Mouse (Mus musculus) kidney, postnatal 25 days (tissue): ENCODE measurements at regions not wholly inside any gene's neighbourhood (a gene's known extent, or its start where the extent isn't known, plus 50 kb on each side); places are given as distances from the start of the nearest gene placed in this dataset.
"Not testable (repeated sequence)": the region's sequence is repeated elsewhere in the genome, so short reads cannot be mapped to it uniquely, and the experiment has no call there.

Experiments used
- DNase-seq, 2 experiments: peaks; one replicate each; pipeline ENCODE4 v3.0.0; 2021; ENCODE audit warnings: mixed read lengths in 2 of 2

DNA sequence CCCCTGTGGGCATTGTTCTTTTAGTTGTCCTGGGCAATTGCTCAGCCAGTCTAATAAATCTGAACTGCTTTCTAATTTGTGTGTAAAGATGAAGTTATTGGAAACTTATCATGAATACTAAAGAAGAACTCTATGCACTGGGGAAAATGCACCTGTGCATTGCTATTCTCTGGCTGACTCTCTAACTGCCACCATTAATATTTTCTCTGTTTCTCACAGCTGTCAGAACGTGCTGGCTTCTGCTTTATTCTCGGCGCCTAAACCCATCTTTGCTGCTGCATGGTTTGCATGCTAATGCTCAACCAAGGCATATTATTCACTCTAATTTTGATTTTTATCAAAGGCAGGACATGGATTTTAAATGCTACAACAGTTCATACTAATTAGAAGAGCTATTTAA is 128.9 kb upstream of the Gm527 start:
- DNase-seq: no peak

DNA sequence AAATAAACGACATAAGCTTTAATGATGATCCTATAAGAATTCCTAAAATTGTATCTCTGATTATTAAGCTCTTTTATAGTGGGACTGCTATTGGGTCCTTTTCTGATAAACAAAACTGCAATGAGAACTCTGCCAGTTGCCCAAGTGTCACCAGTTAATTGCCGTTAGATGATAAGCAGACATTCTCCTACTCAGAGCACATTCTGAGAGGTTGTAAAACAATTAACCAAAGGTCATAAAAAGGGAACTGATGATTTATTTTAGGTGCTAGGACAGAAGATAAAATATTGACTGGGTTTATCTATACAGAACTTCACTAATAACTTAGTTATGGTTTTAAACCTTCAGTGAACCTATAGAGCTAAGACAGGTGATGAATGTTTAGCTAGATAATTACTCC is 109.2 kb upstream of the Gm527 start:
- DNase-seq: not testable (repeated sequence)

DNA sequence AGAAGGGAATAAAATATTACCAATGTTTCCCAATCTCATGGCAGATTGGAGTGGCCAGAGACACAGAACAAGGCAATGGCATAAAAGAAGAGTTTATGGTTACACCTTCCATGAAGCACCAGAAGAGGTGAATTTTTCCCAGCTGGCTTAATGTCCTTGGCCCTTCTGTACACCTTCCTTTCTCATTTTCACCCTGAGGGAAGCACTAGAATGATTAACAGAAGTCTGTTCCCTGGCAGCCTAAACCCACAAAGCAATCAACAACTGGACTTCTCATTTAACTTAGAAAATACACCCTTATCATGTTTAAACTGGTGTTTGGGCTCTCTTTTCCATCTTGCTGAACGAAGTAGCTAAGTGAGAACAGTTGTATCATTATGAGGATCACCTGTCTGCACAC is 107.6 kb upstream of the Gm527 start:
- no peak for DNase-seq

DNA sequence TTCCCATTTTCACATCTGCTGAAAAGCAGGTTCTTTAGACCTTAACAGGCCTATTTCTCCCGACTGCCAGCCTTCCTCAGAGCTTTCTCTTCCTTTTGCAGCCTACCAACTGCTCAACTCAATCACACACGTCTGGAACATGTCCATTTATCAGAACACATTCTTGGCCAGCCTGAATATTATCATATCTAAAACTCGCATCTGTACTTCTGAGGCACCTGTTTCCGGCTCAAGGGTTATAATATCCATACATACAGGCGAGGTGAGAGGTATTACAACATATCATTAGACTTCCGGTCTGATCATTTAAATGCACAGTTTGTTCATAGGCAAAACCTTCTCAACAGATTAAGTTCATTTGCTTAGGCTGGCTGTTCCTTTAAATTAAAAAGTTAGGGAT is 101.8 kb upstream of the Gm527 start:
- no peak for DNase-seq

DNA sequence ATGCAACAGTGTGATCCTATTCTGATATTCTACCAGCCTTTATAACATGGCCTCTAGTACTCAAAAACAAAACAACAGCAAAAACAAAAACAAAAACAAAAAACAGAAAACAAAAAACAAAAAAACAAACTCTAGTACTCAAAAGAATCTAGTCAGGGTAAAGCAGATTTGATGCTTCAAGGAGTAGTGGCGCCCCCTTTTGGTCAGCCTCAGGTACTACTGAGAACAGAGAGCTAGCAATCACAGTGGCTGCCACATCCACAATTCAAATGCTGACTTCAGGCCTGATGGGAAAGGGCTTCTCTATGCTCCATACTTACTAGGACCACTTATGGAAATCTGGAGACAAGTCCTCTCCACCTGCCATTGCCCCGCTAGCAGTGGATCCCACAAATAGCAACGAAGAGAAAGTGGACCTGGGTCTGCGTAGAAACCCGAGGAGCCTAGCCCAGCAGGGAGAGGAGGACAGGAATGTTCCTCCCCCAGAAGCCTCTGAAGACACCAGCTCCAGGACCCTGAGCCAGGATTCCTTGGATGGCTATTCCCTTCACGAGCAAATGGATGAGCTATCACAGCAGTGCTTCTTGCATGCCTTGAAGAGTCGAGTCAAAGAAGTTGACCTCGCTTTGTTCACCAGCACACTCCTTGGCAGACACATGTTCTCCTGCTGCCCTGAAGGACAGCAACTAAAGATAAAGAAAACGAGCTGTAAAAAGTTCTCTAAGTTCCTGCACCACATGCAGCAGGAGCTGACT is 100.5 kb upstream of the Gm527 start:
- peak; percentile 40 to 52 for DNase-seq

DNA sequence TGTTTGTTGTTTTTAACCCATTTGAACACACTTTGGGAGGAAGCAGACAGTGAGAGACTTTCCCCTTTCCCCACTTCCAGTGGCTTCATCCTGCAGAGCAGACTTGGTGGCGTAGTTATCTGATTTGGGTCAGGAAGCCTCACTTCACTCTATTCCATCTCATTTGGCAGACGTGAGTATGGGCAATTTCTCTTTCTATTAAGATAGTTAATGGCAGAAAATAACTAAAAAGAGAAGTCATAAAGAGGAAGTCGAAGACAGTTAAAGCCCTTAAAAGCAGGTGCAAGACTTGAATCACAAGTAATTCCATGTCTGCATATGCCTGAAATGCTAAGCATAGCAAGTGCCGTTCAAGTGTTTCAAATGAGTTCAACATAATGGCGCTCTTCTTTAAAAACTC is 97.0 kb upstream of the Gm527 start:
- no peak for DNase-seq

DNA sequence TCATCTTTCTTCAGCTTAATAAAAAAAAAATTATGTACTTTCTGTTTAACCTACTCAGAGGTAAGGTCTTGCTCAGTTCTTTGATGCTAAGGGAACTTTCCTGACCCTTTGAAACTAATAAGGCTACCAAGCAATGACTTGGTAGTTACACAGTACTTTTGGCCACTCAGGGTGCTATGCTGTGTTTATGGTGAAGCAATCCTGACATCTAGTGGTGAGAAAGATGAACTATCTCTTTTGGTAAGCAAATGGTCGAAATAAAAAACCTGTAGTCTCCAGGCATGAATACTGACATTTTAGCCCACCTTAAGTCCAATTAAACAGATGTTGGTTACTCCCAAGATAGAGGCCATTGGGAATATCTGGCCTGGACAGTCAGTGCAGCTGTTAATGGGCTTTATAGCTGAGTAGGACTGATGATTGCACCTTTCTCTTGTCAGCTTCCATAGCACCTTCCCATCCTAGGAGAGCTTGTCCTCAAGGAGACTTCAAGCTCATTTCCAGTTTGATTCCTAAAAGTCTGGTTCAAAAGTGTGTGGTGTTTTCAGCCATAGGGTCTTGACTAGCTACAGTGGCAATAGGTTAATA is 88.0 kb upstream of the Gm527 start:
- DNase-seq: no peak

DNA sequence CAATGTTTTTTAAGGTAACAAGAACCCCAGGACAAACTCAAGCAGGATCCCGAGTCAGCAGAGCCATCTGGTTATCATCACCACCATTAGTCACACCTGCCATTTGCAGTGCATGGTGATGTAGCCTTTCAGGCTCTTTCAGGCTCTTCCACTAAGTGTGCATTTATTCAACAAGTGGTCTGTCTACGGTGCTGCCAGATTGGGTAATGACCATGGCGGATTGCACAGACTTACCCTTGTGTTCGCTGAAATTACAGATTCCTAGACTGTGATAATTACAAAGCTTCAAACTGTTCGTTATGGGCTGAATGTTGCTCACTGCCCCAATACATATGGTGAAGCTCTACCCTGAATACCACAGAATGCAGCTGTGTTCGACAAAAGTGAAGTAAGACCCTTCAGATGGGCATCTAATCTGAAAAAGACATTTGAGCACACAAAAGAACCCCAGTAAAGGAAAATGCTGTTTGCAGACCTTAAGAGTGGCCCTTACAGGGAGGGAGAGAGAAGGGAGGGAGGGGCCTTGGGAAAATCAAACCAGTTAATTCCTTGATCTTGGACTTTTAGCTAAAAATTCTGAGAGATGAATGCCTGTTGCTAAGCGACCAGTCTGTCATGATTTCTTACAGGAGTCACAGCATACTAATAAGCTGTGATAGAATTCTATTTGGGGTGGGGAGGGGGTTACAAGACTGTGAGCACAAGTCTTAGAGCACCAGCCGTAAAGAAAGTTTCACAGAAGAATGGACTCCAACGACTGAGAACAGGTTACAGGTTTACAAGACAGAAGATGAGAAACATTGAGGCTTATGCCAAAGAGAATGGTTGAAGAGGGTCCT is 85.2 kb upstream of the Gm527 start:
- no peak for DNase-seq

DNA sequence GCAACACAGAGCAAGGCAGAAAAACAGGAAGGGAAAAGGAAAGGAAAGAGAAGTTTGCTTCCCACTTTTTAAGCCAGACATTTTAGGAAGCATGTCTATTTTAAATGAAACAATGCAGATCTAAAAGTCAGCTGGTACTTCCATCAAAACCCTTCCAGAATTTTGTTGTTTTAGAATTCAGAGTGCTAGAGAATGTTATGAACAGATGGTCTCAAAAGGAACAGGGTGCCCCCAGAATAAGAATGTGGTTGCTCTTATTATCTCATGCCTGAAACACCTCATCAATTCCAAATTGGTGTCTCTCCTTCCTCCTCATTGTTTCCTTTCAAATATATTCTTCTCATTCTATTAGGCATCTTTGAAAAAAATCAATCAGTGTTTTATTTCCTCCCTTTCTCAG is 60.0 kb upstream of the Gm527 start:
- no peak for DNase-seq
